Mouse (Mus musculus): ENCODE data around the gene Drp2. TPM values are rescaled to one million over a fixed set of nuclear protein-coding genes. Genes with fewer than 3 reads are reported as not detected.

Gene Drp2
- polyA plus RNA-seq (2012; rRNA removed) = 0.30 and 0.34 TPM in 2 replicates

DNA sequence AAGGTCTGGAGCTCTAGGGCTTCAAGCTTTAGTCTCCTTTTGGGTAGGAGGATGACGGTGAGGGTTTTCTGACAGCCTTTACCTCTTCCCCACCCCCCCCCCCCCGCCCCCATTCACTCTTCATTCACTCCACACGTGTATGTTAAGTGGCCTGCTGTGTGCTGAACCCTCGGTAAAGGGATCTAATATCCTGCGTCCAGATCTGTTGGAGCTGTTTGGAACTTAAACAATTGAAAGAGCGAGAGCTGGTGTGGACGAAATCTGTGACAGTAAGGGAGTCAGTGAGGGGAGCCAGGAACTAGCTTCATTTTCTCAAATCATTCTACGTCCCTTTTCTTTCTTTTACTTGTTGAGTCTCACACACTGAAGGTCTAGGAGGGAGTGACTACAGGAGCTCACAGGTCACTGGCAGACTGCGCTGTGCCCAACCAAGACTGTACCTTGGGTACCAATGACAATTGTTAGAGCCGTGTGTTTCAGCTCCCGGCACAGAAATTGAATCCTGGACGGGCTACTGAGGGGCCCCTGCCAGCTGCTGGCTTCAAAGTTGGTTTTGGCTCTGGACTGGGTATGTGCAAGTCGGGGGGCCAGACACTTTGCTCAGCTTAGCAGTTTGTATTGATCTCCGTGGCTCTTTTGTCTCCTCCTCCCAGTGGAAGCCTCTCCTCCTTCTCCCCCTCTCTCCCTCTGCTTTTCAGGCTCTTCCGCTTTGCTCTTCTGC, at the start of gene Drp2:
Drp2 (plus strand) TSS at position 689 of the 721 bp plus-strand sequence.
- DNase-seq (ENCODE audit: low read depth, low spot score) = no peak
- WGBS = 28% methylated on average over 15 of the region's 15 CpGs

DNA sequence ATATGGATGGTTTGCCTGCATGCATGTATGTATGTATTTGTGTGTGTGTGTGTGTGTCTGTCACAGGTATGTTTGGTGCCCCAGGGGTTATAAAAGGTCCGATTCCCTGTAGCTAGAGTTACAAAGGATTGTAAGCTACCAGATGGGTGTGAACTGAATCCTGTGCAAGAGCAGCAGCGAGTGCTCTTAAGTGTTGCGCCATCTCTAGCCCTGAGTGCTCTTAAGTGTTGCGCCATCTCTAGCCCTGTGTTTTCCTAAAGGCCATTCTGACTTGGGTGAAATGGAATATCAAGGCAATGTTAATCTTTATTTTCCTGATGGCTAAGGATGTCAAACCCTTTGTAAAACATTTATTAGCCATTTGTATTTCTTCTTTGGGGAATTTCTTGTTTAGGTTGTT, 45.0 kb upstream of the Drp2 start:
- DNase-seq (ENCODE audit: low read depth, low spot score) = no peak
- 73% methylated on average over 4 of the region's 4 CpGs for WGBS

DNA sequence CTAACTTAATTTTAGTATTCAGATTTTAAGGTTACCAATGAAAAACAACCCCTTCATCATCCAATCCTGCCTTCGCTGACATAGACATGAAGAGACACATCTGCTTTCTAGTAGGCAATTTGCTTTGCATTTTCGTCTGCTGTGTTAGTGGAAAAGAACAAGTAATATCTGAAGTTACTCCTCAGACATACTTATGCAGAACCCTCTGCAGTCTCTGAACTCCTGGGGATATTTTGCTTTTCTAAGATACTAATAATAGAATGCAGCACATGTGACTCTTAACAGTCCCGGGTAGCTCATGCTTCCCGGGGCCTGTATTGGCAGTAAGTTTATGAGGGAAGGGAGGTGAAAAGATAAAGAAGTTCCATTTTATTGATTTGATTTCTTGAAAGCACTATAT, 42.2 kb upstream of the Drp2 start:
- DNase-seq (ENCODE audit: low read depth, low spot score) = no peak
- WGBS = 89% methylated on average over 4 of the region's 4 CpGs

DNA sequence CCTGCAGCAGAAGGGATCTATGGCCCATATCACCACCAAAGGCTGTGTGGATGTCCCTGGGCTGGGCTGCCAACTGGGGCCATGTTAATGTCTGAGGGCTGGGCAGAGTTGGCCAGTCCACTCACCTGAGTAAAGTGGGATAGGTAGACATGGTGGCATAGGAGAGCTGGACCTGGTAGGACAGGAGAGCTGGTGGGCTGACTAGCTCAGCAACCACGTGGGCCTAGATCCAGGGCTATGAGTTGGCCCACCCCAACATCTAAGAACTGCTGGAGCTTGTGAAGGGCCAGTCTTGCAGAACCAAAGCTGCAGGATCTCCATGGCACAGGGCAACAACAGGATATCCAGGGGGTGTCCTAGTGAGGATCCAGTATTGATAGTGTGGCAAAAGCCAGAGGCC, 38.9 kb upstream of the Drp2 start:
- no peak for DNase-seq (ENCODE audit: low read depth, low spot score)
- 71% methylated on average over 1 of the region's 1 CpGs for WGBS

DNA sequence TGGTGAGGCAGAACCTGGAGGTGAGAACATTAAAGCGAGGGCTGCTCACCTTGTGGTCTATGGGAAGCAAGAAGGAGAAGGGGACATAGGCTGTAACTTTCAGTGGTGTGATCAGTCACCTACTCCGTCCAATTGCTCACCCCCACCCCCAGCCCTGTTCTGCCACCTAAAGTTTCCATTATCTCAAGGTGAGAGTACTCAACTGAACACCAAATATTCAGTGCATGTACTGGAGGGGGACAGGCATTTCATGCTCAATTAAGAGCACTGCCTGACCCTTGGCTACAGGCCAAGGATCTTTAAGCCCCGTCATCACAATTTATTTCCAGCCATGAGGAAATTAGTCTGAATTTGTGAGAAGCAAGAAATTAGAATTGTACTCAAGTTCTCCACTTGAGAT, 37.8 kb upstream of the Drp2 start:
- WGBS = 90% methylated on average over 3 of the region's 3 CpGs

DNA sequence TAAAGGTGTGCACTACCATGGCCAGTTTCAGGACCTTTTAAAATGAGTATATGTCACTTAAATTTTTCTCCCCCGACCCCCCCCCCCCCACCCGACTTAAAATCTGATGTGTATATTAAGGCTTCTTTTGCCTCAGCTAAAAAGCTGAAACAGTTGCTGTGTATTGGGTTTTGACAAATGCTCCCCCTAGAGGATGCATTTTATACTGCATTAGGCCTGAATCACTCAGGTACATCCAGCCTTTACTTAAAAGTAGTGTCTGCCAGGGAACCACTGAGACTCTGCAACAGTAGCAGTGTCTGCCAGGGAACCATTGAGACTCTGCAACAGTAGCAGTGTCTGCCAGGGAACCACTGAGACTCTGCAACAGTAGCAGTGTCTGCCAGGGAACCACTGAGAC, 33.1 kb upstream of the Drp2 start:
- DNase-seq (ENCODE audit: low read depth, low spot score) = no peak
- 5% methylated on average over 2 of the region's 2 CpGs for WGBS

More for the DNA sequence above, 37.8 kb upstream of the Drp2 start:
- DNase-seq (ENCODE audit: low read depth, low spot score) = no peak

DNA sequence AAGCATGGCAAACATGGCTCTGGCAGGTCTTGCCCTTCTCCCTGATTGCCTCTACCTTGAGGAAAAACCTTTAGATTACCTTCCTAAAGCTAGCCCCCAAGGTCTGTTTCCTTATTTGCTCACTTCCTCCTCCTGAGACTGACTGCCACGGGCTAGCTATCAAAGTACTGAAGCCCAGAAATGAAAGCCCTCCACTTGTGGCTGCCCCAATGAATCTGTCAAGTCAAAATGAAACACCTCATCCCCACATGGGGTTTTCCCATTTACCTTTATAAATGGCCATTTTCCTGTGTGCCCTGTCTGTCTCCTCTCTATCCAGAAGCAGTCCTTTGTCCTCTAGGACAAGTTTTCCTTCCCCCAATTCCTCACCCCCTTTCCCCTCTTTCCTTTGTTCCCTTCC, 30.2 kb upstream of the Drp2 start:
- no peak for DNase-seq (ENCODE audit: low read depth, low spot score)
- WGBS = 23% methylated on average over 1 of the region's 1 CpGs

DNA sequence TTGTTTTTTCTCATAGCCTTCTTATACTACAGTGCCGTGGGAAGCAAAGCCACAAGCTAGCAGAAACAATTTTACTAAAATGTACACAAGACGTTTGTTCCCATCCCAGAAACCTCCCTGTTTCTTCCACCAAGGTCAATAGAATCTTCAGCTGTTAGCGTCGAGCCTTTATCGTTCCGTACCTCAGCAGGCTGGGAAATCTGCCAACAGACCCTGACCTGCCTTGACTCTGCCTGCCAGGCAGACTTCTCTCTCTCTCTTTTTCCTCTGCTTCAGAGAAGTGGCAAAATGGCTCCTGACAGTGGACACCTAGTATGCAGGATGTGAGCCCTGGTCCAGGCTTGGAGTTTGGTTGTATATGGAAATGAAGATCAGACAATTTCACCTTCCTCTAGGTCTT, 19.5 kb upstream of the Drp2 start:
- no peak for DNase-seq (ENCODE audit: low read depth, low spot score)
- WGBS = 58% methylated on average over 6 of the region's 6 CpGs

DNA sequence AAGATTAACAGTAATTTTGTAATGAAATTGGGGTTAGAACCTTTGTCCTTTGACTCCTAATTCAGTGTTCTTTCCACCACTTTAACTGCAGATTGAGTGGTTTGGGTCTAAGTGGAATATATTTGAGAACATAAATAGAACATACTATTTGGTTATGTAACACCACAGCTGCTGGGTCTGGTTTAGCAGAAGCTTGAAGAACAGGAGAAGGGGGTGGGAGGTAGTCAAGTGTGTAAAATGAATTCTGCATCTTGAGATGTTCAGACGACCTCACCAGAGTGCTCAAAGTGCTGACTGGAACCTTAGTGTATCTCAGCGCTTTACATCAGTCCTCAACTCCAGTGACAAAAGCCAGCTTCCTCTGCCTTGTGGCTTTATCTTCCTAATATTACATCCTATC, 5.4 kb upstream of the Drp2 start:
- WGBS = 66% methylated on average over 2 of the region's 2 CpGs
- DNase-seq (ENCODE audit: low read depth, low spot score) = no peak

DNA sequence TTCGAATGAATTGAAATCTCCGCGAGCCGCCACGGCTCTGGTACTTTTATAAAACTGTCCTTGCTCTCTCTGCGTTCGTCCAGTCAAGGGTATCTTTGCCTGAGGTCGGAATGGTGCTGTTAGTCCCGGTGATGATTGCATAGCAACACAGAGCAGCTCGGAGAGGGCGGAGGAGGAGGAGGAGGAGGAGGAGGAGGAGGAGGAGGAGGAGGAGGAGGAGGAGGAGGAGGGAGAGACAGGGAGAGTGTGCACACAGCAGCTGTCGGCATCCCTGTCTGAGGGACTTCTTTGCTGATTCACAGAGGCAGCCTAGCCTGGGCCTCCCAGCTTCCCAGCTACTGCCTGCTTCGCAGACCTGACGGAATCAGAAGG, 219 bp downstream of the Drp2 start:
- WGBS = 24% methylated on average over 12 of the region's 14 CpGs
- DNase-seq (ENCODE audit: low read depth, low spot score) = no peak

DNA sequence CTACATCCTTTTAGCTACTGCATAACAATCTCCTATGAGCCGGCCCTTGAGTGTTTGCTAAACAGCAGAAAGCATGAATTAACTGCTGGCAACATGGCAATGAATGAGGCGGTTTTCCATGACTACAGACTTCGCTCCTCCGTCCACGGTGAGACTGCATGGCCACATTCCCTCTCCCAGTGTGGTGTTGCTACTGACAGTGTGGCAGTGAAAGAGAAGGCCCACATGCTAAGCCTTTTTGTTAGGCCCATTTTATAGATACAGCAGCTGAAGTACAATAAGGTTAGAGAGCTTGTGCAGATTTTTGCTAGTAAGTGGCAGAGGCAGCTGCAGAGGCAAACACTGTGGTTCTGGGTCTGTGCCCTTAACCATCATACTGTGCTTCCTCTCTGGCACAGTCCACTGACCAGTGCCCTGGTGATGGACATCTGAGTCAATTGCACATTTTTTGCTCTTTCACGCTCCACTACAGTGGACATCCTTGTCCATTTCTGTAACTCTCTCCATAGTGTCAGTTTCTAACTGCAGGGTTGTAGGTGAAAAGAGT, 5.1 kb downstream of the Drp2 start:
- no peak for DNase-seq (ENCODE audit: low read depth, low spot score)
- 80% methylated on average over 6 of the region's 6 CpGs for WGBS

DNA sequence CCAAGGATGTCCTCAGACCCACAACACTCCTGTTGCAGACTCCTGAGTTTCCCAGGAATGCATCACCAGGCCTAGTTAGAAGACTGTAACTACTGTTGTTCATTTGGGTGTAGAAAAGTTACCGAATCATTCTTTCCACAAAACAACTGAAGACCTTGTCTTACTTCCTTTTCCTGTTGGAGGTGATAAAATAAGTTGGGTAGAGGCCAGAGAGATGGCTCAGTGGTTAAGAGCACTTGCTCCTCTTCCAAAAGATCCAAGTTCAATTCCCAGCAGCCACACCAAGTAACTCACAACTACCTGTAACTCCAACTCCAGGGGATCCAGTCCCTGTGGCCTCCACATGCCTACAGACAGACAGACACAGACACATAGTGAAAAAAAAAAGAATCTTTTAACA, 7.7 kb downstream of the Drp2 start:
- 66% methylated on average over 1 of the region's 1 CpGs for WGBS

DNA sequence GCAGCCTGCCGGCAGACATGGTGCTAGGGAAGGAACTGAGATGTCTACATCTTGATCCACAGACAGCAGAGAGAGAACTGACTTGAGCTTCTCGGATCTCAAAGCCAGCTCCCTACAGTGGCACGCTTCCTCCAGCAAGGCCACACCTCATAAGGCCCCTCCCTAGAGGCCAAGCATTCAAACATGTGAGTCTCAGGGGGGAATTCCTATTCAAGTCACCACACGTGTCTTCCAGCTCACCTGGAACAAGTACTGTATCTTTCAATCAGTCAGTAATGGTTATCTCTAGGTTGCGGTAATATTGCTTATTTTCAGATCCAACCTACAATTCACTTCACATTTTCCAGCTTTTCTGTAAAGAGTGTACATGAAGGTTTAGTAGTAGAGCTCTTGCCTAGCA, 15.7 kb downstream of the Drp2 start:
- DNase-seq (ENCODE audit: low read depth, low spot score) = no peak
- 79% methylated on average over 5 of the region's 5 CpGs for WGBS

More for the DNA sequence above, 7.7 kb downstream of the Drp2 start:
- DNase-seq (ENCODE audit: low read depth, low spot score) = no peak

DNA sequence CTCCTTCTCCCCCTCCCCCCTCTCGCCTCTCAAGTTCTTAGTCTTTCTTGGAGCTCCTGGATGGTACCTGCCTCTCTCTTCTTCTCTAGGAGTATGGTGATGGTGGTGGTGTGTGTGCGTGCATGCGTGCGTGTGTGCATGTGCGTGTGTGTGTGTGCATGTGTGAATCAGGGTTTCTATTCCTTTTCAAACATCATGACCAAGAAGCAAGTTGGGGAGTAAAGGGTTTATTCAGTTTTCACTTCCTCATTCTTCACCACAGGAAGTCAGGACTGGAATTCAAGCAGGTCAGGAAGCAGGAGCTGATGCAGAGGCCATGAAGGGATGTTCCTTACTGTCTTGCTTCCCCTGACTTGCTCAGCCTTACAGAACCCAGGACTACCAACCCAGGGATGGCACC, 19.9 kb downstream of the Drp2 start:
- WGBS = 92% methylated on average over 5 of the region's 5 CpGs
- DNase-seq (ENCODE audit: low read depth, low spot score) = no peak

DNA sequence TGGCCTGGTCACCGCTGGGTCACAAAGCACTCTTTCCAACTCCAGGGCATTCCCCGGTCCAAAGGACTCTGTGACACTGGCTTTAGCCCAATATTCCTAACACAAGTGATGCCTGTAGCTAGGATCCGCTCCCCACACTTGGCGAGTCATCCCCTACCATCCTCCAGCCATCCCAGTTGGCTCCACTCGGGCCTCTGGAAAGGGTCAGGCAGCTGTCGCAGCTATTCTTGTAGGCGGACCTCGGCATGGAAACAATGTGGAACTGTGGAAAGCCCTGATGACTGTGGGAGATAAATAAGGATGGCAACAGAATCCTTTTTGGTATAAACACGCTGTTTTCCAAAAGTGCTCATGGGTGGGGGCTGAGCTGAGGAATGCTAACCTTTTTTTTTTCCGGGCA, 21.4 kb downstream of the Drp2 start:
- 69% methylated on average over 10 of the region's 10 CpGs for WGBS
- DNase-seq (ENCODE audit: low read depth, low spot score) = no peak

DNA sequence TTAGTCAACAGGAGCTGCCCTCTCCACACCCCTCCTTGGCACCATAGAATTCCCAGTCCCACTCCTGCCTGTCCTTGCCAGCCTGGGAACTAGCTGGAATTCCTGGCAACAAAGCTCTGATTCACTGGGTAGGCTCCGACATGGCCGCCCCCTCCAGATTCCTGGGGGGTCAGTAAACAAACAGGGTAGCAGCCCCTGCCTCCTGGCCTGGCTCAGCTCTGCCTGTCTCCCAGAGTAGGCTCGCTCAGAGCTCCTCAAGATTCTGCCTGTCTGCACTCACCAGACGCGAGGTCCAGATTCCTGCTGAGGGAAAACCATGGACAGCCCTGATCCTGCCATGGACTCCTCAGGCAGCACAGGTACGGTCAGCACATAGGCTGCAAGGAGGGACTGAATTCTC, 22.5 kb downstream of the Drp2 start:
- no peak for DNase-seq (ENCODE audit: low read depth, low spot score)
- 58% methylated on average over 6 of the region's 6 CpGs for WGBS

DNA sequence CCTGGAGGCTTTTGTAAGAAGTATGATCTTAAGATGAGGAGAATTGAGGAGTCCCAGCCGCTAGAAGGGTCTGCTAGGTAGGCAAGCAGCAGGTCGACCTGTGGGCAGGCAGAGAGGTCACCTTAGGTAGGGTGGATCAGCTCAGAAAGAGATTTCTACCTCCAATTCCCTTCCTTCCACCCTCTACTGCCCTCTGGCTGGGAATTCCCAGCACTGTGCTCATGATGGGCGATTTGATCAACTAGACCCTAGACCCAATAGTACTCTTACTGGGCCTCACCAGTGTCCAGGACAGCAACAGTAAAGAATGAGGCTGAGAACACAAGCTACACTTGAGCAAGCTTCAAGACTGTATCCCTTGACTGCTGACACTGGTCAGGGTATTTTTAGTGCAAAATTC, 23.0 kb downstream of the Drp2 start:
- 54% methylated on average over 3 of the region's 3 CpGs for WGBS
- no peak for DNase-seq (ENCODE audit: low read depth, low spot score)

DNA sequence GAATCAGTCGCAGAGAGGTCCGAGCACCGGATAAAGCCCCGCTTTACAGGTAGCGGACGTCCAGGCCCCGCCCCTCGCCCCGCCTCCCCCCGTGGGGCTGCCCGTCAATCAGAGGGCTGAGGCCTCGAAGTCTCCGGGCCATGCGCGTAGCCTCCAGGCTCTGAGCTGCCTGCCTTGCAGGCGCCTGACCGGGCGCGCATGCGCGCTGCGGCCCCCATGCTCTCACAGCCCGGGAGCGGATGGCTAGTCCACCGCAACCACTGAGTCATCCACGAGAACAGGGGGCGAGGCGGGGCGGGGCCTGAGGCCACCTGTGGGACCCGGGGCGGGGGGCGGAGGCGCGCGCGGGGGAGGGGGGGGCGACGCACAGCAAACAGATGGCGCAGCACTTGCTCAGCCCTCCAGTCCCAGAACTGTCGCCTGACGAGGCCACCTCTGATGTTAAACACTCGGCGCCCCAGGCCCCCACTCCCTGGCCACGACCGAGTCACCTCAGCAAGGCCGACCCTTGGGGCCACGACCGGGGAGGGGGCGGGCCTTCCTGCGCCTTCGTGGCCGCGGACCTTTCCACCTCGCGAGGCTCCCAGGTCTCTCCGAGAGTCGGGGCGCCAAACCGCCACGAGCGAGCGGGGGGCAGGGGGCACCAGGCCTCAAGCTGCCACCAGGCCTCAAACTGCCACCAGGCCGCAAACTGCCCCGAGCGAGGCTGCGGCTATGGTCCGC, 70.8 kb downstream of the Drp2 start:
- 73% methylated on average over 65 of the region's 67 CpGs for WGBS
- no peak for DNase-seq (ENCODE audit: low read depth, low spot score)

DNA sequence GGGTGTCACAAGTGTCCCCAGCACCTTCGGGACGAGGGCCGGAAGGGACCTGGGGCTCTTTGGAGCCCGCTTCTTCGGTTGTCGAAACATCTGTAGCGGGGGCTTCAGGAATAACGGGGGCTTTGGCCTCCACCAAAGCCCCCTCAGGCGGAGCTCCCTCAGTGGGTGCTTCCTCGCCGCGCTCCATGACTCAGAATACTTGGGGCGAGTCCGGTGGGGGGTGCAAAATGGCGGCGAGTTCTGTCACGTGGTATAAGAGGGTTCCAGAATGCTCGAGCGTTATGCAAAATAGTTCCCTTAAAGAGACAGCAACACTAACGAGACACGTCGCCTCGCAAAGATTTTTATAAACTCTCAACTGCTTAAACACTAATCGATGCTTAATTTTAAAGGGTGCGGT, 71.9 kb downstream of the Drp2 start, which contains the start of gene Taf7l:
Taf7l (minus strand) TSS at position 201 of the 400 bp plus-strand sequence.
- WGBS = 92% methylated on average over 25 of the region's 25 CpGs
- no peak for DNase-seq (ENCODE audit: low read depth, low spot score)

DNA sequence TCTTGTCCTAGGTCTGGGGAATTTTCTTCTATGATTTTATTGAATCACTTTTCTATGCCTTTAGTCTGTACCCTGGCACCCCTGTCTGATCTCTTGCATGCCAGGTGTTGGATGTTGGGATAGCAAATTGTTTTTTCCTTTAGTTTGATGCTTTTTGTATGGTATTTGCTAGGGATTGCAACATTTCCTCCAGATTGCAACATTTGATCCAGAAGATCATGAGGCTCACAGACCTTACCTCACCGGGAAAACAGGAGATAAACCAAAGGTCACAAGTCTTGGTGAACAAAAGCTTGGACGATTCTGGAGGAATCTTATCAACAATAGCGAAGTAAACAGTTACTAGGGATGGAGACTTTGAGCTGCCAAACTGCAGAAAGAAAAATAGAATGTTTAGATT, 77.4 kb downstream of the Drp2 start:
- 35% methylated on average over 3 of the region's 3 CpGs for WGBS
- DNase-seq (ENCODE audit: low read depth, low spot score) = no peak

DNA sequence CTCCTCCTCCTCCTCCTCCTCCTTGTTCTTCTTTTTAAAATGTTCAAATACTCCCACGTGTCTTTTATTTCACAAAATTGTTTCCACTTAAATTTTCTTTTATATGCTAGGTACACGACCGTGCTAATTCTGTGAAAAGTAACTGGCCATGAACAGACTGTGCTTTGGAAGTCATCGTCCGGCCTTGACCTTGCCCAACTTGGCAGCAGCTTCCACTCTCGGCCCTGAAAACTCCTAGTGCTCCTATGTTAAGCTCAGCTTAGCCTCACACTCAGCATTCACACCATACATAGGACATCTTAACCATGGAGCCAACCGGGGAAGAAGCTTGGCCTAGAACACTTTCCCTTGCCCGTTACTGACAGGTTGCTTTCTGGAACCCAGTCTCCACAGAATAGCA, 96.3 kb downstream of the Drp2 start:
- DNase-seq (ENCODE audit: low read depth, low spot score) = no peak
- WGBS = 76% methylated on average over 8 of the region's 8 CpGs
